Mouse (Mus musculus): ENCODE measurements around the gene Arhgap11a.

DNA sequence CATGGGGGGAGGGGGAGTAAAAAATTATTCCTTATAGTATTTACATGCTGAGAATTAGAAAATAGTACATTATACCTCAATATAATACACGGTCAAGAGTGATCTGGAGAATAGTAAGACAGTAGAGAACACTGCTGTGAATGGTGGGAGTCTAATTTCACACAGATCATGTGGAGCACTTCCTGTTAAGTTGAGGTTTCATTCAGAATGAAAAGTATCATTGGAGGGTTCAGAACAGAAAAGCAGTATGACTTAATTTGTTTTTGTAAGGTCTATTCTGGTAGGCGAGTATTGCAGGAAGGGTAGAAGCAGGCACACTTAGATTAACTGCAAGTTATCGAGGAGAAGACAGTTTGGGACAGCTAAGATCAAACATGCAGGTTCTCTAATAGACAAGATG lies 13.2 kb downstream of the Arhgap11a start:
- TF ChIP-seq CTCF (IDR thresholded peaks at IDR 0.05; ENCODE audit: extremely low read depth, insufficient read depth, low read length), result no peak
- TF ChIP-seq POLR2A (IDR thresholded peaks at IDR 0.05; ENCODE audit: extremely low read depth, insufficient read depth, low read length), result no peak
